ENCODE assay signal across 8 mouse cellular contexts in genomic region chr7:6171444-6172005, GRCm38 (mm10). TPM values are rescaled to one million over a fixed set of nuclear protein-coding genes. Genes with fewer than 3 reads are reported as not detected.
DNase-seq lines count a peak whose midpoint lies in the region; ATAC-seq lines count a peak whose summit lies in the region.

No protein-coding gene starts in this region.

- peak overlapping the region; percentile 68 for H3K4me2 ChIP-seq in hindbrain, embryonic 14.5 days (replicated peaks)

- DNase-seq in R1 (ENCODE audit: low read depth, low spot score): peak; percentile 74
- peak; percentile 80 for DNase-seq in cerebellum, adult 9-11 months
- DNase-seq in hindbrain, embryonic 14.5 days (ENCODE audit: low spot score): peak; percentile 77
- DNase-seq in left cerebral cortex, adult 18-20 months (ENCODE audit: low spot score in 2 of 2): peak; percentile 36 to 45
- DNase-seq in lung, postnatal 36 days: peak; percentile 88
- DNase-seq in ovary, postnatal 36 days (ENCODE audit: low spot score): peak; percentile 70
- peak; percentile 74 to 78 for DNase-seq in thymus, postnatal 36 days

- H3K9ac ChIP-seq in hindbrain, embryonic 14.5 days: peak overlapping the region; percentile 52

- H3K4me3 ChIP-seq in hindbrain, embryonic 14.5 days (replicated peaks; ENCODE audit: low read length): peak overlapping the region; percentile 67

- peak overlapping the region; percentile 82 for H3K27ac ChIP-seq in hindbrain, embryonic 14.5 days

- H3K27me3 ChIP-seq in hindbrain, embryonic 14.5 days (ENCODE audit: control insufficient read depth, insufficient read depth, low read length): no peaks in the 10 kb centered on the region

- WGBS in hindbrain, embryonic 14.5 days: under 1% methylated on average over 24 of the region's 24 CpGs

- no peaks in the 10 kb centered on the region for H3K9me3 ChIP-seq in hindbrain, embryonic 14.5 days (ENCODE audit: control insufficient read depth, low read length)

- H3K36me3 ChIP-seq in hindbrain, embryonic 14.5 days (replicated peaks; ENCODE audit: control insufficient read depth, insufficient read depth): peaks cover 15% of the 10 kb centered on the region; the same call in 1 of the 2 replicates

- H3K4me1 ChIP-seq in hindbrain, embryonic 14.5 days (replicated peaks; ENCODE audit: control insufficient read depth, insufficient read depth, low read length): 0 out of 2 replicates have a peak, but pooled peaks cover 11% of the 10 kb centered on the region

- peak; percentile 60 for ATAC-seq in frontal cortex, adult (ENCODE audit: low TSS enrichment)
- ATAC-seq in hindbrain, embryonic 14.5 days (ENCODE audit: low FRiP score): peak; percentile 24

RNA-seq across cellular contexts. Expression of gene Zfp444, which starts 0.5 kb away (rescaled TPM):
- polyA plus RNA-seq in hindbrain, embryonic 14.5 days (2014; fragmentation: Nextera tagmentation; extraction: Ambion mirVana): 74.7 and 80.0 TPM in 2 replicates
- 10 to 100 TPM; 52.1 to 54.8 TPM for total RNA-seq in left cerebral cortex, adult 18-20 months (2021)

RNA-seq across cellular contexts. Expression of gene Zfp787, which starts 15.7 kb away (rescaled TPM):
- polyA plus RNA-seq in hindbrain, embryonic 14.5 days (2014; fragmentation: Nextera tagmentation; extraction: Ambion mirVana): 14.2 and 14.5 TPM in 2 replicates
- total RNA-seq in left cerebral cortex, adult 18-20 months (2021): 10 to 100 TPM; 27.0 to 27.9 TPM

RNA-seq across cellular contexts. Expression of gene Galp, which starts 25.4 kb away (rescaled TPM):
- polyA plus RNA-seq in hindbrain, embryonic 14.5 days (2014; fragmentation: Nextera tagmentation; extraction: Ambion mirVana): not detected in 2 replicates
- not detected for total RNA-seq in left cerebral cortex, adult 18-20 months (2021)

RNA-seq across cellular contexts. Expression of gene Zscan5b, which starts 50.6 kb away (rescaled TPM):
- polyA plus RNA-seq in hindbrain, embryonic 14.5 days (2014; fragmentation: Nextera tagmentation; extraction: Ambion mirVana): not detected in 2 replicates
- total RNA-seq in left cerebral cortex, adult 18-20 months (2021): not detected

Comparison
In these comparisons a context has a peak if more than half of its experiments do, and no peak if none do; other contexts are left out.
1. Peak in every context shown above with its lines: DNase-seq, ATAC-seq, H3K4me3 ChIP-seq and H3K27ac ChIP-seq.